Mouse (Mus musculus) telencephalon, adult 2 months (tissue): ENCODE data around the gene Dgkd.

Experiments used
- DNase-seq: peaks from one replicate; pipeline ENCODE4 v3.0.0-alpha.2; 2011; ENCODE audit warnings: low read depth, low spot score

The Dgkd gene

GRCm38 (mm10) chr1:87880856-87881255 lies 27.8 kb downstream of the Dgkd start:
- no peak for DNase-seq

GRCm38 (mm10) chr1:87881726-87882125 lies 28.6 kb downstream of the Dgkd start:
- no peak for DNase-seq

DNA sequence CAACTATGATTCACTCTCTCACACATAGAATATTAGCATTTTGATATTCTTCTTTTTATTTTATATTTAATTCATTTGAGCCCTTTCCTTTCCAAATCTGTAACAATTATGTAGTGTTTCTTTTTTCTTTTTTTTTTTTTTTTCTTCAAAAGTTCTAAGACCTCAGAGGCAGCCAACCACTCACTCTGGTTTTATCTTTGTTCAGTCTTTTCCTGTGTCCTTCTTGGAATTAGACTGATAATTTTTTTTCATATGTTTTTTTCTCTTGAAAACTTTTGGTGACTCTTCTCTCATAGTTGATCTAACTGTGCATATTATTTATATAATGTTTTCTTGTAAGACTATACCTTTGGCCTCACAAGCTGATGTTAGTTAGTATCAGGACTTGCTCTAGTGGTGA lies 29.5 kb downstream of the Dgkd start:
- no peak for DNase-seq

- DNase-seq, result no peak
Measured at GRCm38 (mm10) chr1:87890960-87891359, 37.9 kb downstream of the Dgkd start.

- no peak for DNase-seq
Measured at GRCm38 (mm10) chr1:87891634-87892033, 38.5 kb downstream of the Dgkd start.

DNA sequence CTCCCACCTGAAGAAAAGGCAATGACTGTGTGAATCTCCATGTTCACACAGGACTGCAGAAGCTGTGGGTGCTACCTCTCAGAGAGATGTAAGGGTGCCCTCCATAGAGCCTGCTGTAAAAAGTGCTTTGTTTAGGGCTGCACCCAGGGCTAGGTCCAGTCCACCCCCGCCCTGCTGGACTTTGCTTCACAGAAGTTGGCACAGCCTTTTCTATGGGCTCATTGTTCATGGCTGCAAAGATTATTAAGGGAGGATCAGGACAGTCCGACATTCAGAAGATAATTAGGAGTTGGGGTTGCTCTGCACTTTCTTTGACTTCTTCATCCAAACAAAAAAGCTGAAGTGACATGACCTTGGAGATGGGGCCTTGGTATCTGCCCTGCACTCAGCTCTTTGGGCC lies 39.4 kb downstream of the Dgkd start:
- no peak for DNase-seq

DNA sequence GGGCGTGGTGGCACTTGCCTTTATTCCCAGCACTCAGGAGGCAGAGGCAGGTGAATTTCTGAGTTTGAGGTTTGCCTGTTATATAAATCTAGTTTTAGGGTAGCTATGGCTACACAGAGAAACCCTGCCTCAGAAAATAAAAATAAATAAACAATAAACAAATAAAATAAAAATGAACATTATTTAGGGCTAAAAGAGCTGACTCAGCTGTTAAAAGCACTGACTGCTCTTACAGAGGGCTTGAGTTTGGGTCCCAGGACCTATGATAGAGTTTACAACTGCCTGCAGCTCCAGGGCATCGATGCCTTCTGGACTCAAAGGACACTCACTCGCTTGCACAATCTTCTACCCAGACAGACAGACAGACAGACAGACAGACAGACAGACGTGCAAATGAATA lies 40.3 kb downstream of the Dgkd start:
- no peak for DNase-seq

- no peak for DNase-seq
Measured at GRCm38 (mm10) chr1:87896921-87897320, 43.8 kb downstream of the Dgkd start.

- no peak for DNase-seq
Measured at GRCm38 (mm10) chr1:87899701-87900100, 46.6 kb downstream of the Dgkd start.

- no peak for DNase-seq
Measured at GRCm38 (mm10) chr1:87900979-87901378, 47.9 kb downstream of the Dgkd start.

GRCm38 (mm10) chr1:87902186-87902585 lies 49.1 kb downstream of the Dgkd start:
- DNase-seq, result no peak

GRCm38 (mm10) chr1:87906361-87906956 lies 53.4 kb downstream of the Dgkd start:
- no peak for DNase-seq

DNA sequence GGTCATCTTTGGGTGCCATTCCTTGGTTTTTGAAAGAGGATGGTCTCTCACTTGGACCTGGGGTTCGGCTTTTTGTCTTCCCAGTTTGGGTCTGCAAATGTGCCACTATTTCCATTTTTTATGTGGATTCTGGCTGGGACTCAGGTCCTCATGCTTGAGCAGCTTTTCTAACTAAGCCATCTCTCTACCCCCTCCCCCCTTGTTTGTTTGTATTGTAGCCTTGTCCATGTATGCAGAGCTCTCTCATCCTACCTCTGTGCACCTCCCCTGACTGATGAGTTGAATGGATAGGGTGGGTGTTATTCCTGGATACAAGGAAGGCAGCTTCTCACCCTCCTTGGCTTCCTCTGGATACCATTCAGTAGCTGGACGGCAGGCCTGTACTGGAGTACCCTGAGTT lies 54.9 kb downstream of the Dgkd start:
- no peak for DNase-seq

- DNase-seq, result no peak
Measured at GRCm38 (mm10) chr1:87908736-87909135, 55.6 kb downstream of the Dgkd start.

GRCm38 (mm10) chr1:87909565-87909964 lies 56.5 kb downstream of the Dgkd start:
- no peak for DNase-seq

DNA sequence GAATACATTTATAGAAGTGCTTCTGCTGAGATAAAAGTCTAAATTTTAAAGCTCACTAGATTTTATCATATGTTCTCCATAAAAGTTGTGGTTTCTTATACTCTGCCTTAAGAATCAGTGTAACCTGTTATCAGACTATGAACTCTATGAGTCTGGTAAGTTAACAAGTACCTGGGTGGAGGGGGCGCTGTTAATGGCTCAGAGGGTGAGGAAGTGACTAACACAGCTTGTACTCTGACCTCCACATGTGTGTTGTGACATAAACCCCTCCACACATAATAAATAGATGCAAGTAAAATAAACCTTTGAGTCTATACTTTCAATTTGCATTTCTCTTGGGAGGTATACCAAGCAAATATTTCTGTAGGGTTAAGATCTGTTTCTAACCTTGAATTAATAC lies 57.3 kb downstream of the Dgkd start:
- DNase-seq, result no peak

DNA sequence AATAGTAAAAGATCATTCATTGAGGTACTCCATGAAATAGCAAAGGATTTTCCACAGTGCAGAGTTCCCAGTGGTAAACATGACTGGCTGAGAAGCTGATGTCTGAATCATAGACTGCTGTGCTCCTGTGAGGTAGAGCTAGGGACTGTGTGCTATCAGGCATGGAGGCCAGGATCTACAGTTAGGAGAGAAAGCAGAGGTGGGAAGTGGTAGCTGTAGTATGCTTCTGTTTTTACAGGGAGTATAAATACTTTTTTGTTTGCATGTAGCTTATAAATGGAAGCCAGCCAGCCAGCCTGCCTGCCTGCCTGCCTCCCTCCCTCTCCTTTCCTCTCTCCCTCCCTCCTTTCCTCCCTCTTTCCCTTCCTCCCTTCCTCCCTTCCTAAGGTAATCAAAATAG lies 60.3 kb downstream of the Dgkd start:
- no peak for DNase-seq

GRCm38 (mm10) chr1:87917361-87917760 lies 64.3 kb downstream of the Dgkd start:
- DNase-seq, result no peak

DNA sequence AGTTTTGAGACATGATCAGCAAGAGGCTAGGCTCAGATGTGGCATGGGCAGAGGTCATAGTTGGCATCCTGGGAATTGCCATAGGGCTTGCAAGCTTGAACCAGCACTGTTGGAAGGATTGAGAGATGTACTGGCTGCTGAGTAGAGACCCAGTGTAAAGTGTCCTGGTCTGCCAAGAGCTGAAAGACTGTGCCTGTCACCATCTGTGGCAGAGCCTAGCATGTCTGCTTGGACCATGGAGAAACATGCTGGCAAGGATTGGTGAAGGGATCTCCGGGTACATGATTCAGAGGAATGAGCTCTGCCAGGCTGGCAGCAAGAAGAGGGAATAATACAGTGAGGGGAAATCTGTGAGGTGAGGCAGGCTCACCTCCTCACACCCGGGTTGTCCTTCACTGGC lies 65.0 kb downstream of the Dgkd start:
- DNase-seq, result no peak

- no peak for DNase-seq
Measured at GRCm38 (mm10) chr1:87920056-87920614, 67.0 kb downstream of the Dgkd start.

GRCm38 (mm10) chr1:87922666-87923065 lies 69.6 kb downstream of the Dgkd start:
- DNase-seq, result no peak

DNA sequence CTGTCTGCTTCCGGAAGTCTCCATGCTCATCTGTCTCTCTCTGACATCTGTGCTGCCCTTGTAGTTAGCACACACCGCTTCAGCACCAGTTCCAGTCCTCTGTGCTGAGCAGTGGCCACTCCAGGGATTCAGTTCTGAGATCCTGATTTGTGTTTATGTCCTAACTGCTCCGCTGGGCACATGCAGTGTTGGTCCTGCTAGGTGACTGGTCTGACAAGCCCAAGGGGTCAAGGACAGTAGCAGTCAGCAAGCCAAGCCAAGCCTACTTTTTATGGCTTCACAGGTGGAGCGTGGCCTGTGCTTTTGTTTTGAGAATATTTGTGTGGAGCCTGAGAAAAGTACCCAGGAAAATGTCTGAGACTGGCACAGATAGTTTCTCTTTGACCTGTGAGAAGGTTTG lies 71.8 kb downstream of the Dgkd start:
- DNase-seq, result no peak

- no peak for DNase-seq
Measured at GRCm38 (mm10) chr1:87929730-87930129, 76.6 kb downstream of the Dgkd start.

DNA sequence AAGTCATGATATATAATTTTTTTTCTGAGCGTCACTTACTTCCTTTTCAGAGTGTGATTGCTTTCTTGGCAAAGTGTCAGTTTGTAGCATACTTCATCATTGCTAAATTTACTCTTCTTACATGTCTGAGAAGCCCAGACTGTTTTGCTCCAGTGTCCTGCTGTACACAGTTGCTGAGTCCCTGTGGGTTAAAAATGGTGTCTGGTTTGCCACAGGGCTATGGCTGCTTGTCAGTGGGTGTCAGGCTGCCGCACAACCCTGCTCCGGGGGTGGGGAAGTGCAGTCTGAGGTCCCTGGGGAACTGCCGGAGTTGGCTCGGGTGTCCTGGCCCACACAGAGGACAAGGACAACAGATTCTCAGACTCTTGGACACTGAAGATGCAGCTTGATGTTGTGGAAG lies 80.0 kb downstream of the Dgkd start:
- peak; percentile 61 for DNase-seq
